Mouse (Mus musculus) testis, adult 2 months (tissue): Measurements from ENCODE around the gene Xxylt1.

Experiments used
- CTCF ChIP-seq: fragments of 200-500 bp; IDR thresholded peaks from 2 replicates; pipeline ENCODE4 v1.5.1; 2012; ENCODE audit warnings: low read depth, mild to moderate bottlenecking, inconsistent platforms, low read length, moderate library complexity; ENCODE audit not compliant: control insufficient read depth, insufficient read depth, insufficient replicate concordance
- POLR2A ChIP-seq: fragments of 200-500 bp; IDR thresholded peaks from 2 replicates; pipeline ENCODE4 v1.6.1; 2012; ENCODE audit warnings: low read depth, mild to moderate bottlenecking, inconsistent platforms, low read length, moderate library complexity; ENCODE audit not compliant: control insufficient read depth

- TF ChIP-seq POLR2A, result no peak
- no peak for TF ChIP-seq CTCF
Measured at GRCm38 (mm10) chr16:30933366-30933765, 147.9 kb downstream of the Xxylt1 start.
